Mouse (Mus musculus) ES-Bruce4 (cell line): ENCODE data around the gene Trim80.
"Not testable (repeated sequence)": the region's sequence is repeated elsewhere in the genome, so short reads cannot be mapped to it uniquely, and the experiment has no call there.

Experiments
- CTCF ChIP-seq: IDR thresholded peaks from one replicate; pipeline ENCODE4 v1.8.1; 2011; ENCODE audit warnings: low read depth, low read length
- EP300 ChIP-seq: IDR thresholded peaks from 2 replicates; pipeline ENCODE4 v1.6.1; 2011; ENCODE audit warnings: low read depth, low read length; ENCODE audit not compliant: insufficient read depth
- POLR2A ChIP-seq: IDR thresholded peaks from one replicate; pipeline ENCODE4 v1.8.1; 2011; ENCODE audit warnings: low read length; ENCODE audit not compliant: insufficient read depth

GRCm38 (mm10) chr11:115476630-115477029 is 36.3 kb downstream of the Trim80 start:
- TF ChIP-seq CTCF, POLR2A, EP300: not testable (repeated sequence)
